Mouse (Mus musculus) limb, embryonic 14.5 days (tissue): ENCODE results near the gene Daxx. TPM values are rescaled to one million over a fixed set of nuclear protein-coding genes. Genes with fewer than 3 reads are reported as not detected.

Source experiments
- ATAC-seq: fragments of 200-750 bp; cut with Nextera tagmentation; 2 replicates; pipeline ENCODE4 v1.8.0; 2017; ENCODE audit warnings: low read depth, moderate number of reproducible peaks, moderate TSS enrichment; ENCODE audit not compliant: low FRiP score
- DNase-seq: peaks from one replicate; pipeline ENCODE4 v3.0.0-alpha.2; 2015; ENCODE audit warnings: low spot score
- H3K27ac ChIP-seq: fragments of 300-500 bp; sonication (generic); replicated peaks from 2 replicates; pipeline ENCODE4 v1.5.1; 2014; ENCODE audit warnings: low read depth, mild to moderate bottlenecking, low read length, moderate library complexity, mixed read lengths
- H3K27me3 ChIP-seq: fragments of 300-500 bp; sonication (generic); 2 replicates; pipeline ENCODE4 v1.6.1; 2014; ENCODE audit warnings: low read length, mixed read lengths; ENCODE audit not compliant: control insufficient read depth, insufficient read depth
- H3K36me3 ChIP-seq: fragments of 300-500 bp; sonication (generic); 2 replicates; pipeline ENCODE4 v1.6.1; 2014; ENCODE audit warnings: mild to moderate bottlenecking, low read length, moderate library complexity, mixed read lengths; ENCODE audit not compliant: control insufficient read depth, insufficient read depth
- H3K4me1 ChIP-seq: fragments of 300-500 bp; sonication (generic); 2 replicates; pipeline ENCODE4 v1.6.1; 2014; ENCODE audit warnings: antibody characterized with exemption, low read length, mixed read lengths; ENCODE audit not compliant: control insufficient read depth, insufficient read depth
- H3K4me2 ChIP-seq: fragments of 300-500 bp; sonication (generic); replicated peaks from 2 replicates; pipeline ENCODE4 v1.6.1; 2014; ENCODE audit warnings: low read depth, mild to moderate bottlenecking, low read length, moderate library complexity; ENCODE audit not compliant: severe bottlenecking
- H3K4me3 ChIP-seq: fragments of 300-500 bp; sonication (generic); replicated peaks from 2 replicates; pipeline ENCODE4 v1.5.1; 2014; ENCODE audit warnings: low read length
- H3K9ac ChIP-seq: fragments of 300-500 bp; sonication (generic); 2 replicates; pipeline ENCODE4 v1.6.1; 2014; ENCODE audit warnings: mild to moderate bottlenecking, low read depth, low read length, moderate library complexity; ENCODE audit not compliant: severe bottlenecking
- H3K9me3 ChIP-seq: fragments of 300-500 bp; sonication (generic); 2 replicates; pipeline ENCODE4 v1.6.1; 2016; ENCODE audit warnings: low read length; ENCODE audit not compliant: control insufficient read depth
- POLR2A ChIP-seq: fragments of 200-500 bp; IDR thresholded peaks from 2 replicates; pipeline ENCODE4 v1.8.0; 2012; ENCODE audit warnings: inconsistent platforms, mild to moderate bottlenecking, moderate library complexity, borderline replicate concordance; ENCODE audit not compliant: insufficient read depth, insufficient read length; ENCODE audit errors: extremely low read depth
- WGBS: fragments of 180-500 bp; shearing (Covaris S2); extraction: QIAGEN DNeasy Blood & Tissue Kit; methylation state at CpG from one replicate; pipeline ENCODE4 v1.1.7; 2014; 5-methylcytosine and 5-hydroxymethylcytosine counted together
- polyA plus RNA-seq, 2 experiments: library from polyadenylated mRNA; depleted of rRNA in 1 of 2; stranded (reverse) in 1 of 2; unstranded in 1 of 2; fragments of >200 nt; fragmentation: Nextera tagmentation in 1 of 2; extraction: Ambion mirVana in 1 of 2; gene quantifications; 2 replicates each; pipeline versions ENCODE4 v1.2.1 to v1.2.3; 2012 to 2014

The Daxx gene
- polyA plus RNA-seq, 2 experiments: 40.5 to 46.1 TPM

DNA sequence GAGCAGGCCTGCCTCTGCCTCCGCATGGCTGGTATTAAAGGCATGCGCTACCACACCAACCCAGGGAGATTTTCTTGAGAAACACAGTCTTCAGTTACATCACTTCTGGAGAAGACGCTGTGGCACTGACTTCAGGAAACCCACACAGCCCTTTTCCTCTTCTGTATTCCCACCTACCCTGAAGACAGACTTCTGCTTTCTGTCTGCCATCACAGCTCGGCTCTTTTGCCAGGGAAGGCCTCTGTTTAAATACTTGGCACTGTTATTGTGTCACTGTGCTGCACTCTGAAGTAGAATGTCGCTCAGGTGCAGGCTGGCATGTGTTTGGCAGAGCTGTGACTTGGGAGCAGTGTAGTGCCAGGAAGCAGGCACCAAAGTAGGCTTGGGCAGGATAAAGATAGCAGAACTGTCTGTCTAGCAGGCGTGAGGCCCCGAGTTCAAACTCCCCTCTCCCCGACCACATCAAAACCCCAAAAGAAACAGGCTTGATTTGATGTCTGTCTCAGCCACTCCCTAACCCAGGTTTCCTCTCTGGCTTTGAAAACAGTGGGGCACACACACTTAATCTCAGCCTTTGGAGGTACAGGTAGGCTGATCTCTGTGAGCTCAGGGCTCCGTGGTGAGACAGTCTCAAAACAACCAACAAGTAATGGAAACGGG is 38.3 kb downstream of the Daxx start:
- H3K4me2 ChIP-seq: no peak overlapping the region
- H3K4me1 ChIP-seq: peaks cover 14% of the 10 kb centered on the region
- no peaks in the 10 kb centered on the region for H3K27me3 ChIP-seq
- DNase-seq (no peak), ATAC-seq (no peak)
- TF ChIP-seq POLR2A: no peak
- H3K27ac ChIP-seq: no peak overlapping the region
- H3K9ac ChIP-seq: no peak overlapping the region
- no peak overlapping the region for H3K4me3 ChIP-seq
- WGBS: 92% methylated on average over 10 of the region's 10 CpGs
- H3K9me3 ChIP-seq: no peaks in the 10 kb centered on the region
- H3K36me3 ChIP-seq: peaks cover 77% of the 10 kb centered on the region

DNA sequence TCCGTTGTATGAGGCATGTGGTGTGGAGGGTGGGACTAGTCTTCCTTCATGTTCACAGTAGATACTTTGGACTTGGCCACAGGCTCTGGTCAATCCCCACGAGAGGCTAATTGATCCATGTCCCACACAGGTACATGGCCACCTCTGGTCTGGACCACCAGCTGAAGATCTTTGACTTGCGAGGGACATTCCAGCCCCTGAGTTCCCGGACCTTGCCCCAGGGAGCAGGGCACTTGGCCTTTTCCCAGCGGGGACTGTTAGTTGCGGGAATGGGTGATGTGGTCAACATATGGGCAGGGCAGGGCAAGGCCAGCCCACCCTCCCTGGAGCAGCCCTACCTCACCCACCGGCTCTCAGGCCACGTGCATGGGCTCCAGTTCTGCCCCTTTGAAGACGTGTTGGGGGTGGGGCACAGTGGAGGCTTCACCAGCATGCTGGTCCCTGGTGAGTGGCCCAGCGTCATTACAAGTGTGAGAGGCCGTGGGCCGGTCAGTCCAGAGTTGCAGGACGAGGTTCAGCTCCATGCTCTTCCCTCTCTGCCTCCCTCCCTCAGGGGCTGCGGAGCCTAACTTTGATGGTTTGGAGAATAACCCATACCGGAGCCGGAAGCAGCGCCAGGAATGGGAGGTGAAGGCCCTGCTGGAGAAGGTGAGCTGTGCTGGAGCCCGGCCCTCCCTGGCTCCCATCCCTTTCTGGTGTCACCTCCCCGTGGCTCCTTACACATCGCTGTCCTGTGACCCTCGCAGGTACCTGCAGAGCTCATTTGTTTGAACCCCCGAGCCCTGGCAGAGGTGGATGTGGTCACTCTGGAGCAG is 39.1 kb downstream of the Daxx start:
- no peak for TF ChIP-seq POLR2A
- H3K9ac ChIP-seq: no peak overlapping the region
- peaks cover 21% of the 10 kb centered on the region for H3K4me1 ChIP-seq
- H3K9me3 ChIP-seq: no peaks in the 10 kb centered on the region
- no peak overlapping the region for H3K27ac ChIP-seq
- no peak overlapping the region for H3K4me2 ChIP-seq
- no peak overlapping the region for H3K4me3 ChIP-seq
- ATAC-seq: no peak
- H3K27me3 ChIP-seq: no peaks in the 10 kb centered on the region
- peaks cover 79% of the 10 kb centered on the region for H3K36me3 ChIP-seq
- DNase-seq: no peak
- 84% methylated on average over 22 of the region's 22 CpGs for WGBS

DNA sequence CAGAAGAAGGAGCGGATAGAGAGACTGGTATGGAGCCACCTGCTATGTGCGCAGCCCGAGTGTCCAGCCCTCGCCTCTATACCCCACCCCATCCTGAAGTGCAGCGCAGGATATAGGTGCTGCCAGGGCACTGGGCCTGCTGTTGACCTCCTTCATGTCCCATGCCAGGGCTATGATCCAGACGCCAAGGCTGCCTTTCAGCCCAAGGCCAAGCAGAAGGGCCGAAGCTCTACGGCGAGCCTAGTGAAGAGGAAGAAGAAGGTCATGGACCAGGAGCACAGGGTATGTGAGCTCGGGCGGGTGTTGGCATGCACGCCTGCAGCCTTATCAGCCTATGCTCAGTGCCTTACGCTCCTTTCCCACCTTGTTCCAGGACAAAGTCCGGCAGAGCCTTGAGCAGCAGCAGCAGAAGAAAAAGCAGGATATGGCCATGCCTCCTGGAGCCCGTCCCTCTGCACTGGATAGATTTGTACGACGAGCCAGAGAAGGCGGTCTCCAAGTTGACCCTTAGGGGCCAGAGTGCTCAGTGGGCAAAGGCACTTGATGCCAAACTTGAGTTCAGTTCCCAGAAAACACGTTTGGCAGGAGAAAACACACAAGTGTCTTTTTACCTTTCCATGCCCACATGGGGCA is 39.8 kb downstream of the Daxx start:
- no peak overlapping the region for H3K27ac ChIP-seq
- ATAC-seq (no peak), DNase-seq (no peak)
- H3K4me3 ChIP-seq: no peak overlapping the region
- peaks cover 25% of the 10 kb centered on the region for H3K4me1 ChIP-seq
- H3K9me3 ChIP-seq: no peaks in the 10 kb centered on the region
- TF ChIP-seq POLR2A: no peak
- H3K4me2 ChIP-seq: no peak overlapping the region
- no peaks in the 10 kb centered on the region for H3K27me3 ChIP-seq
- WGBS: 92% methylated on average over 19 of the region's 19 CpGs
- peaks cover 80% of the 10 kb centered on the region for H3K36me3 ChIP-seq
- no peak overlapping the region for H3K9ac ChIP-seq

DNA sequence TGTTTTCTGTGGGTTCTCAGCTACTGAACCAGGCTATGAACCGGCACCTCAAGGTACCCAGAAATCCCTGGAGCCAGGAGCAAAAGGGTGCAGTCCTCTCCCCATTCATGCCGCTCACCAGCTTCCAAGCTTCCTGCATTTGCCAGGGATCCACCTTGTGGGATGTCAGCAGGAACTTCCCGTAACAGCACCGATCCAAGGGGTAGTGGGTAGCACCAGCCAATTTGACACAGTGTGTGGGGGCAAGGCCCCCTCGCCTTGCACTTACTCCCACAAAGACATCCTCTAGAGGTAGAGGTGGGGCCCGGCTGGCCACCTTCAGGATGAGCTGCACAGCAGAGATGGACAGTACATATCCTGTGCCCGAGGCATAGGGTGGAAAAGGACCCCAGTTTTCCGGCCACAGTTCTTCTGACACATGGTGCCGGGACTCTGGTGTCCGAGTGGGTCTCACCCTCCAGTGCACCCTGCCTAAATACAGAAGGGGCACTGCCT is 41.0 kb downstream of the Daxx start:
- peaks cover 76% of the 10 kb centered on the region for H3K36me3 ChIP-seq
- H3K4me1 ChIP-seq: peaks cover 32% of the 10 kb centered on the region

More for the DNA sequence above, 41.0 kb downstream of the Daxx start:
- Histone ChIP-seq H3K9me3 (no peaks in the 10 kb centered on the region), H3K9ac (peak overlapping the region; percentile 63), H3K27ac (peak overlapping the region; percentile 88), H3K4me3 (peak overlapping the region; percentile 43), H3K4me2 (peak overlapping the region; percentile 85), H3K27me3 (no peaks in the 10 kb centered on the region)
- ATAC-seq (no peak), DNase-seq (no peak)
- no peak for TF ChIP-seq POLR2A
- WGBS: 77% methylated on average over 10 of the region's 10 CpGs
